Mouse (Mus musculus) CH12.LX (cell line): ENCODE measurements around the gene Mrps18c.

Experiments
- CHD2 ChIP-seq: IDR thresholded peaks from 2 replicates; pipeline ENCODE4 v1.6.1; 2011; ENCODE audit warnings: low read length, improper control_type of control experiment
- POLR2A ChIP-seq: IDR thresholded peaks from 2 replicates; pipeline ENCODE4 v1.6.1; 2011; ENCODE audit warnings: low read depth, mild to moderate bottlenecking, improper control_type of control experiment, low read length

- TF ChIP-seq POLR2A (no peak), CHD2 (no peak)
Measured at GRCm38 (mm10) chr5:100775778-100776404, 22.5 kb upstream of the Mrps18c start.
